Mouse (Mus musculus): ENCODE measurements around the gene Slc8a2.

DNA sequence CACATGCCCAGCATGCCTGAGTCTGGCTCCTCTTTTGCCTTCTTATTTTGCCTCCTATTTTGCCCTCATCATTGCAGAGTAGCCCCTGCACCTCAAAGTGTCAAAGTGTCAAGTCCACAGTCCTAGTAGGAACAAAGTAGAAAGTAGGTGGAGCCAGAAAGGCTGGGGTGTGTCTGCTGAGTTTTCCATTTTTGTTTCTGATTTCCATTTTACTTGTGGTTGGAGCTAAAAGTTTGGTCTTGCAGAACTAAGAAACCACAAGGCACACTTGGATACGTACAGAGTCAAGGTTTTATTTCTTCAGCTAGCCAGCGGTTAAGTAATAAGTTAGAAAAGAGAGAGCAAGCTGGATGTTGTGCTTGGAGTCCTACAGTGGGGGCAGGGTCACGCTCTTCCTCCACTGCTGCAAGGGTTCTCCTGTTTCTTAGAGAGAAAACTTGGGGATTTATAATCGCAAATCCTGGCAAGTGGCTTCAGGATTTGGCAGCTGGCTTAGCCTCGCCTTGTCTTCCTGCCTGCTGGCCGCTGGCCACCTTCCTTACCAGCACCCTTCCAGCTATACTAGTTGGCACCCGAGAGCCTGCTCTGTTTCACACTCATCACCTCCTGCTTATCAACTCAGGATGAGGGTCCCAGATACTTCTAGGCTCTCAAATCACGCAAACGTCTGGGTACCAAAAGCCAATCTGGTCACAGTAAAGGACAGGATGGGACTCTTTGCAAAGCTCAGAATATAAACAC lies 25.7 kb downstream of the Slc8a2 start:
- no peak for TF ChIP-seq CTCF (conservative IDR thresholded peaks at IDR 0.05 in 1 of 2, IDR thresholded peaks at IDR 0.05 in 1 of 2; ENCODE audit: low read depth in 2 of 2, low read length in 2 of 2)
- TF ChIP-seq ZMIZ1 (IDR thresholded peaks at IDR 0.05; ENCODE audit: low read depth, low read length): no peak
- no peak for TF ChIP-seq USF1 (IDR thresholded peaks at IDR 0.05; ENCODE audit: low read depth, low read length)
- no peak for TF ChIP-seq CHD2 (IDR thresholded peaks at IDR 0.05; ENCODE audit: low read length)
- no peak for TF ChIP-seq KAT2A (IDR thresholded peaks at IDR 0.05; ENCODE audit: insufficient replicate concordance, low read length)
- TF ChIP-seq GABPA (IDR thresholded peaks at IDR 0.05; ENCODE audit: insufficient replicate concordance, low read depth, low read length): no peak
- TF ChIP-seq NRF1 (IDR thresholded peaks at IDR 0.05; ENCODE audit: low read depth, low read length): no peak
- TF ChIP-seq MAX (IDR thresholded peaks at IDR 0.05; ENCODE audit: low read length): no peak

Measured in CH12.LX (cell line).